Mouse (Mus musculus) testis, postnatal 14 days (tissue): ENCODE results near the gene Gm6268.

Experiments
- DNase-seq: peaks from one replicate; pipeline ENCODE4 v3.0.0; 2021; ENCODE audit warnings: low spot score

Gene Gm6268

GRCm38 (mm10) chrX:36400980-36401379 is at the start of gene Gm6268:
Gene Gm6268 (plus strand): TSS chrX:36401280.
- DNase-seq = peak; percentile 33

- no peak for DNase-seq
Observed at GRCm38 (mm10) chrX:36352446-36352845, 48.6 kb upstream of the Gm6268 start.

- no peak for DNase-seq
Observed at GRCm38 (mm10) chrX:36385340-36385739, 15.7 kb upstream of the Gm6268 start.

GRCm38 (mm10) chrX:36389971-36390370 is 11.1 kb upstream of the Gm6268 start:
- no peak for DNase-seq

- DNase-seq = no peak
Observed at GRCm38 (mm10) chrX:36390503-36390902, 10.6 kb upstream of the Gm6268 start.

- DNase-seq = no peak
Observed at GRCm38 (mm10) chrX:36392672-36393071, 8.4 kb upstream of the Gm6268 start.

GRCm38 (mm10) chrX:36393279-36393678 is 7.8 kb upstream of the Gm6268 start:
- no peak for DNase-seq

- no peak for DNase-seq
Observed at GRCm38 (mm10) chrX:36402316-36402715, 1.2 kb downstream of the Gm6268 start.

- no peak for DNase-seq
Observed at GRCm38 (mm10) chrX:36419153-36419552, 18.1 kb downstream of the Gm6268 start.

GRCm38 (mm10) chrX:36434993-36435392 is 33.9 kb downstream of the Gm6268 start:
- peak; percentile 8 for DNase-seq

GRCm38 (mm10) chrX:36437932-36438331 is 36.9 kb downstream of the Gm6268 start:
- DNase-seq = no peak
